ENCODE assay signal across 8 mouse cellular contexts in the genomic region with DNA sequence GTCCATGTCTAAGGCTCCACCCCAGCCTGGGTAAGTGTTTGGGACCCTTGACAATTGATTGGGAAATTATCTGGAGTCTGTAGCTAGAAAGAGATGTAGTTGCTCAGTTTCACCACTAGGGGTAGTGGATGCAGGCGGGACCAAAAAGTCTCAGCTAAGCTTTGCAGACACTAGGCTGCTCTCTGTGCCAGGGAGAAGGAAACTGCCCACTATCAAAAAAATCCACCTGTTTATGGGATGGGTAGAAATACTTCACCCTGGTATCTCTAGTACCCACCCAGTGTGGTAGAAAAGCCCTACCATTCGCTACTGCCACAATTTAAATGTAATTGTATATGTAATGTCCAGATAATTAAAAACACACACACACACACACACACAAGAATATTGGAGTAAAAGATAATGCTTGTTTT. TPM values are rescaled to one million over a fixed set of nuclear protein-coding genes. Genes with fewer than 3 reads are reported as not detected.
DNase-seq lines count a peak whose midpoint lies in the region; ATAC-seq lines count a peak whose summit lies in the region.

No protein-coding gene starts in this region.

- no peak overlapping the region for H3K27ac ChIP-seq in limb, embryonic 13.5 days
- no peak overlapping the region for H3K27ac ChIP-seq in stomach, embryonic 15.5 days

- no peak overlapping the region for H3K4me2 ChIP-seq in limb, embryonic 13.5 days (replicated peaks)
- no peak overlapping the region for H3K4me2 ChIP-seq in stomach, embryonic 15.5 days

- peak; percentile 3 for DNase-seq in gastrocnemius, postnatal 10 days
- DNase-seq in gastrocnemius, postnatal 4 days (ENCODE audit: low spot score in 2 of 2): no peak
- DNase-seq in 416B (ENCODE audit: low read depth): peak; percentile 18
- peak; percentile 71 for DNase-seq in c-Kit-negative CD71-positive TER-119-positive erythroid progenitor cells, embryonic 14.5 days (ENCODE audit: low read depth, low spot score)
- DNase-seq in urinary bladder, adult 2 months (ENCODE audit: low spot score): no peak
- no peak for DNase-seq in gastrocnemius, adult 18-20 months (ENCODE audit: low spot score)

- 28% methylated on average over 2 of the region's 2 CpGs for WGBS in limb, embryonic 13.5 days
- WGBS in stomach, embryonic 15.5 days: 33% methylated on average over 2 of the region's 2 CpGs

- H3K27me3 ChIP-seq in limb, embryonic 13.5 days: no peaks in the 10 kb centered on the region
- H3K27me3 ChIP-seq in stomach, embryonic 15.5 days (replicated peaks): no peaks in the 10 kb centered on the region

- H3K36me3 ChIP-seq in limb, embryonic 13.5 days: no peaks in the 10 kb centered on the region
- H3K36me3 ChIP-seq in stomach, embryonic 15.5 days: no peaks in the 10 kb centered on the region

- H3K9ac ChIP-seq in limb, embryonic 13.5 days: no peak overlapping the region
- H3K9ac ChIP-seq in stomach, embryonic 15.5 days: no peak overlapping the region

- H3K4me1 ChIP-seq in limb, embryonic 13.5 days: no peaks in the 10 kb centered on the region
- 0 out of 2 replicates have a peak, but pooled peaks cover 10% of the 10 kb centered on the region for H3K4me1 ChIP-seq in stomach, embryonic 15.5 days

- H3K4me3 ChIP-seq in limb, embryonic 13.5 days: no peak overlapping the region
- no peak overlapping the region for H3K4me3 ChIP-seq in stomach, embryonic 15.5 days (replicated peaks)

- ATAC-seq in limb, embryonic 13.5 days (ENCODE audit: low FRiP score, low read depth): 0 out of 2 replicates have a peak, but pooled peaks have one; percentile 20
- peak; percentile 80; the same call in 1 of the 2 replicates for ATAC-seq in stomach, embryonic 15.5 days (ENCODE audit: insufficient read depth, low FRiP score, low read depth)

- H3K9me3 ChIP-seq in limb, embryonic 13.5 days: no peaks in the 10 kb centered on the region
- no peaks in the 10 kb centered on the region for H3K9me3 ChIP-seq in stomach, embryonic 15.5 days

RNA-seq across cellular contexts. Expression of a gene that starts 17.4 kb away (rescaled TPM):
- not detected for total RNA-seq in gastrocnemius, postnatal 10 days (2021)
- total RNA-seq in gastrocnemius, postnatal 4 days (2021): not detected
- not detected in 2 replicates for polyA plus RNA-seq in limb, embryonic 13.5 days (2015; fragmentation: Nextera tagmentation; extraction: Ambion mirVana)
- polyA plus RNA-seq in stomach, embryonic 15.5 days (2015; fragmentation: Nextera tagmentation; extraction: Ambion mirVana): 0.15 TPM in 1 of 2 replicates, not detected in the other
- not detected in 2 replicates for polyA plus RNA-seq in urinary bladder, adult 2 months (2012; rRNA removed)
- total RNA-seq in gastrocnemius, adult 18-20 months (2021): not detected

RNA-seq across cellular contexts. Expression of a gene that starts 22.5 kb away (rescaled TPM):
- total RNA-seq in gastrocnemius, postnatal 10 days (2021): 100 to 1,000 TPM; 127 to 167 TPM
- 100 to 1,000 TPM; 108 to 109 TPM for total RNA-seq in gastrocnemius, postnatal 4 days (2021)
- polyA plus RNA-seq in limb, embryonic 13.5 days (2015; fragmentation: Nextera tagmentation; extraction: Ambion mirVana): 33.9 and 36.0 TPM in 2 replicates
- polyA plus RNA-seq in stomach, embryonic 15.5 days (2015; fragmentation: Nextera tagmentation; extraction: Ambion mirVana): 18.7 and 22.8 TPM in 2 replicates
- polyA plus RNA-seq in urinary bladder, adult 2 months (2012; rRNA removed): 444 and 459 TPM in 2 replicates
- total RNA-seq in gastrocnemius, adult 18-20 months (2021): 100 to 1,000 TPM; 212 to 215 TPM

Comparison
In these comparisons a context has a peak if more than half of its experiments do, and no peak if none do; other contexts are left out.
1. DNase-seq: peak in gastrocnemius, postnatal 10 days (single experiment), 416B (single experiment) and c-Kit-negative CD71-positive TER-119-positive erythroid progenitor cells, embryonic 14.5 days (single experiment); none in gastrocnemius, postnatal 4 days (0 of 2), urinary bladder, adult 2 months (single experiment) and gastrocnemius, adult 18-20 months (single experiment).